Mouse (Mus musculus) cerebellum, adult 2 months (tissue): ENCODE measurements at regions not wholly inside any gene's neighbourhood (a gene's known extent, or its start where the extent isn't known, plus 50 kb on each side); places are given as distances from the start of the nearest gene placed in this dataset.

Experiments used
- CTCF ChIP-seq: fragments of 200-500 bp; IDR thresholded peaks from 2 replicates; pipeline ENCODE4 v1.5.1; 2011; ENCODE audit warnings: low read depth, mild to moderate bottlenecking, control low read depth, low read length, moderate library complexity, borderline replicate concordance; ENCODE audit not compliant: insufficient read depth
- POLR2A ChIP-seq: fragments of 200-500 bp; IDR thresholded peaks from 2 replicates; pipeline ENCODE4 v1.6.1; 2011; ENCODE audit warnings: low read length, control low read depth, borderline replicate concordance; ENCODE audit not compliant: insufficient read depth

DNA sequence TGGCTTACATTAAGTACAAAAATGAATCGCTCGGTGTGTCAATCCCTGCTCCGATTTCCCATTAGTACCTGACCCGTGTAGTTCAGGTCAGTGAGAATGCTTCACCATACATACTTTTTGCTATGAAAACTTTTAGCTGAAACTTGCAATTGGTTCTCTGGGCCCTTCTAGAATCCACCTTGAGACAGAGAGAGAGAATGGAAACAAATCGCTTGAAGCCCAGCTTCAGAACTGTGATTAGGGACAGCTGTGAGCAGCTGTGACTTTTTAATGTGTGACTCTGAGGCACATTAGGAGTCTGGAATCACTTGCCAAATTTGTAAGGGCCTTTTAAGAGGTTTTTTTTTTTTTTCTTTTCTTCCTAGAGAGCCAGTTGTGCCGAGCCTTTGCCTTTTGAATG is 107.2 kb upstream of the Tmem132c start:
- TF ChIP-seq POLR2A (no peak), CTCF (no peak)
